Mouse (Mus musculus): ENCODE measurements around the gene Nans. TPM values are rescaled to one million over a fixed set of nuclear protein-coding genes. Genes with fewer than 3 reads are reported as not detected.

Nans gene
- polyA plus RNA-seq, 1 experiment from 2014 or later = 80.6 TPM

- WGBS = 46% methylated on average over 4 of the region's 4 CpGs
- H3K27ac ChIP-seq (replicated peaks) = no peak overlapping the region
- H3K27me3 ChIP-seq (ENCODE audit: low read depth, poor library complexity, severe bottlenecking) = peaks cover 13% of the 10 kb centered on the region; the same call in 1 of the 2 replicates
- H3K4me1 ChIP-seq = peaks cover 7% of the 10 kb centered on the region
- H3K4me3 ChIP-seq = no peak overlapping the region
- H3K9me3 ChIP-seq (replicated peaks) = no peaks in the 10 kb centered on the region
- peak; percentile 65 for DNase-seq (ENCODE audit: low spot score)
- peaks cover 80% of the 10 kb centered on the region for H3K36me3 ChIP-seq
Measured at GRCm38 (mm10) chr4:46497286-46497892, 8.3 kb downstream of the Nans start.

DNA sequence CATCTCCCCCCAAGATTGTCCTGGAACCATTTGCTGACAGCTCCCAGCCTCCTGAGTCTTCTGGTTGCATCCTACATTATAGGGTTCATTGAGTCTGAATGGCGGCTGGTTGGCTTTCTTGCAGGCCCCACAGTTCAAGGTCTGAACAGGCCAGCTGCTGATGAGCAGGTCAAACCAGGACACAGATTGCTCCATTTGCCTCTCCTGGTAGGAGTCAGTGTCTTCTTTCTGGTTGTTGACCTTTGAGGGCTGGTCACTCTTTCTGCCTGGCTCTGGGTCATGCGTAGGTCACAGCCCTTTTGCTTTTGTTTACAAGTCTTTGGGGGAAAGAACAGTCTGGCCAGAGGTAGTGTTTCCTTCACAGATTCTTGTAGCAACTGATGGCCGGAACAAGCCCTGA, 9.5 kb downstream of the Nans start:
- peaks cover 80% of the 10 kb centered on the region for H3K36me3 ChIP-seq

GRCm38 (mm10) chr4:46498976-46499375, 9.9 kb downstream of the Nans start:
- Histone ChIP-seq H3K36me3 (peaks cover 79% of the 10 kb centered on the region), H3K9me3 (replicated peaks) (no peaks in the 10 kb centered on the region), H3K4me3 (no peak overlapping the region), H3K27me3 (ENCODE audit: low read depth, poor library complexity, severe bottlenecking) (peaks cover 19% of the 10 kb centered on the region), H3K4me1 (peaks cover 12% of the 10 kb centered on the region), H3K27ac (replicated peaks) (no peak overlapping the region)
- WGBS = 14% methylated on average over 4 of the region's 4 CpGs
- DNase-seq (ENCODE audit: low spot score) = peak; percentile 41

More for the DNA sequence above, 9.5 kb downstream of the Nans start:
- 58% methylated on average over 3 of the region's 3 CpGs for whole genome bisulfite sequencing
- no peak overlapping the region for H3K4me3 ChIP-seq
- peak; percentile 24 for DNase-seq (ENCODE audit: low spot score)
- H3K4me1 ChIP-seq = peaks cover 12% of the 10 kb centered on the region
- H3K9me3 ChIP-seq (replicated peaks) = no peaks in the 10 kb centered on the region
- no peak overlapping the region for H3K27ac ChIP-seq (replicated peaks)
- H3K27me3 ChIP-seq (ENCODE audit: low read depth, poor library complexity, severe bottlenecking) = peaks cover 14% of the 10 kb centered on the region; the same call in 1 of the 2 replicates

DNA sequence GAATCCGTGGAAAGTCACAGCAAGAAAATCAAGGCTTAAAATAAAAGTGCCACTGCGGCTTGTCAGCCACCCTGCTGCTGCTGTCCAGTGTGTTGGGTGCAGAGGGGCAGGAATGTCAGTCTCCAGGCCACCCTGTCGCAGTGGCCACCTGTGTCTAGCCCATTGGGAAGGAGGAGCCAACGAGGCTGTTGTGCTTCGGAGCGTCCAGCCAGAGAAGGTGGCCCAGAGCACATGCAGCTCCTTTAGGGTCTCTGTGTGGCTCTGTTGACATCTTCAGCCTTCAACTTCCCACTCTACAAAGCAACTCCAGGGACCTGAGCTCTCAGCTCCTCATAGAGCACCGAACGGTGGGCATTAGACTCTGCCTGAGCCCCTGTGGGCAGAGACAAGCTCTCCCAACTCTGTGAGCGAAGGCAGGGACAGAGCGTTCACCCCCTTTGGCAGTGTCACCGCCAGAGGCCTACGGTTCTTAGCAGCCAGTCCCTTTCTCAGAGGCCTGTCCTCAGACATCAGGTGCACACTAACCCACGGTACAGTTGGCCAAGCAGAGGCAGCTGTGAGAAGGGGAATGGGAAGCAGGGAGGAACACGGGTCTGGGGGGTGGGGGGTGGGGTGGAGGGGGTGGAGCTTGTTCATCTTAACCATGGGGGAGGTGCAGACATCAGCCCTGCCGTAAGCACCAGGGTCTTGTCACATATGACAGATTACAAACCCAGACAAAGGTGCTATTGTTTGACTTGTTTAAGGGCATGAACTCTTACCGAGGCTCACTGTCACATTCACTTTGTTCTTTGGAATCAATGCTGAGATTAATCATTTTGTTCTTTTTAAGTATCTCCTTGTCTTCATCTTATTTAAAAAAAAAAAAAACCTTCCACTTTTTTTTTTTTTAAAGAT, 13.8 kb downstream of the Nans start:
- Histone ChIP-seq H3K4me1 (peaks cover 25% of the 10 kb centered on the region), H3K36me3 (peaks cover 57% of the 10 kb centered on the region), H3K9me3 (replicated peaks) (no peaks in the 10 kb centered on the region), H3K4me3 (no peak overlapping the region), H3K27ac (replicated peaks) (no peak overlapping the region), H3K27me3 (ENCODE audit: low read depth, poor library complexity, severe bottlenecking) (peaks cover 51% of the 10 kb centered on the region)
- 80% methylated on average over 16 of the region's 16 CpGs for WGBS
- no peak for DNase-seq (ENCODE audit: low spot score)

DNA sequence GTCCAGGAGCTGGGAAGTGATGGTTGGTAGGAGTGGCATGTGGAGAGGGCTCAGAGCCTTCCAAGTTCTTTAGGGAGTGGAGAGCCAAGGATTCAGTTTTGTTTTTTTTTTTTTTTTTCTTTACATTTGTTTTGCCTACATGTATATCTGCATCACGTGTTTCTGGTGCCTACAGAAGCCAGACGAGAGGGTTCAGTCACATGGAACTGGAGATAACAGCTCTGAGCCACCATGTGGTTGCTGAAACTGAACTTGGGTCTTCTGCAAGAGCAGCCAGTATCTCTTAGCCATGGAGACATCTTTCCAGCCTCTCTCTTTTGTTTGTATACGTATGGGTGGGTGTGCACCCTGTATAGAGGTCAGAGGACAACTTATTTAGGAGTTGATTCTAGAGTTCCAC, 14.8 kb downstream of the Nans start:
- no peak overlapping the region for H3K27ac ChIP-seq (replicated peaks)
- H3K9me3 ChIP-seq (replicated peaks) = no peaks in the 10 kb centered on the region
- whole genome bisulfite sequencing = 94% methylated on average over 3 of the region's 3 CpGs
- peaks cover 21% of the 10 kb centered on the region for H3K4me1 ChIP-seq
- peaks cover 57% of the 10 kb centered on the region for H3K36me3 ChIP-seq
- H3K4me3 ChIP-seq = no peak overlapping the region
- DNase-seq (ENCODE audit: low spot score) = no peak
- H3K27me3 ChIP-seq (ENCODE audit: low read depth, poor library complexity, severe bottlenecking) = peaks cover 51% of the 10 kb centered on the region

DNA sequence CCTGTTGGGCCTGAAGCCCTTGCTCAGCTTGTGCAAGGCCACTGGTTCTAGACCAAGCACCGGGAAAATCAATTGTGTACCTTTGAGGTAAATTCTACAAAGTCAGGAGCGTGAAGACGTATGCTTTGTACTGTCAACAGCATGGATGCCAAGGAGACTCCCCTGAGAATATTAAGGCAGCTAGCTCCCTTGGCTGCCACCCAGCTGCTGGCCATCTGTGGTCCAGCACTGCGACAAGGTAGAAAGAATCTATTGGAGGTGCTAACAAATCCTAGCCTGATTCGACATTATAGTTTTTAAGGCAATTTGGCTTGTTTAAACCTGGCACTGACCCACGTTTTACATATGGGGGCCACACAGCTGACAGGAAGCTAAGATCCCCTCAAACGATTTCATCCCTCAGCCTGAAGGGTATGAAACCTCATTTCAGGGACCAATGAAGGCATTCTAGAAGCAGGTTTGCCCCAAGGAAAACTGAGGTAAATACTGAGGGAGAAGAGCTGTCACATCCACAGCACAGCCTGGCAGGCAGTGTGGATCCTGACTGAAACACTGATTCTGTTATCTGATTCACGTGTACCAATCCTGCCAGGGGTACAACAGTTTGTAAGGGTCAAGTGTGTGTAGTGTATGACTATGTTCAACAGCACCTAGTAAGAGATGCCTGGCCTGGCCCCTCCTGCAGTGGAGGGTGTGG, 16.5 kb downstream of the Nans start:
- DNase-seq (ENCODE audit: low spot score) = no peak
- Histone ChIP-seq H3K27me3 (ENCODE audit: low read depth, poor library complexity, severe bottlenecking) (peaks cover 50% of the 10 kb centered on the region), H3K4me3 (no peak overlapping the region), H3K4me1 (peaks cover 21% of the 10 kb centered on the region), H3K9me3 (replicated peaks) (no peaks in the 10 kb centered on the region), H3K36me3 (peaks cover 42% of the 10 kb centered on the region), H3K27ac (replicated peaks) (no peak overlapping the region)
- WGBS = 77% methylated on average over 8 of the region's 8 CpGs

DNA sequence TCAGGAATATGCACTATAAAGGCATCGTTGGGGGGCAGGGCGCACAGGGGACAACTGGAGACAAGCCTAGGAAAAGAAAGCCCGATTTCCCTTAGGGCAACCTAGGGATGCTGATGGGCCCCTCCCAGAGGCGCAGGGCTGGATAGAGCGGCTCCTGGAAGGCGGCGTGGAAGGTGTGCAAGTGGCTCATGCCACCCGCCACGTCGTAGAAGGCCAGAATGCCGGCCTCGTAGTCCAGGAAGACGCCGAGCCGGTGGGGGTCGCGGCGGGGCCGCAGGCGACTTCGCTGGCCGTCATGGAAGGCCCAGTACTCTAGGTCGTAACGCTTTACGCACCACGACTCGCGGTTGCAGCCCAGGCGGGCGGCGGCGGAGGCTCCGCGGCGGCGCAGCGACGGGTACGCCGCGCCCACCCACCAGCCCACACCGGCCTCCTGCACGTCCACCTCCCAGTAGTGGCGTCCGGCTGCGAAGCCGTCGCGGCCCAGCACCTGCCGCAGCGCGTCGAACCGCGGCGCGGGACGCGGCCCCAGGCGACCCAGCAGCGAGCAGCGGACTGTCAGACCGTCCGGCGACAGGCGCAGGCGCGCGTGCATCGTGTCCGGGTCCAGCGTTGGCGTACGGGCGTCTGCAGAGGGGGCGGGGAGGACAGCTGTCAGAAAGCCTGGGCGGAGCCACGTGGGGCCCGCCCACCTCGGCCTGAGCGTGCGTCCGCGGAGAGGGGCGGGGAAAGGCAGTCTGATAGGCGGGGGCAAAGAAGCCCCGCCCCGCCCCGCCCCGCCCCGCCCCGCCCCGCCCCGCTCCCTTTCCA, 18.0 kb downstream of the Nans start:
- H3K4me3 ChIP-seq = peak overlapping the region; percentile 70
- H3K9me3 ChIP-seq (replicated peaks) = no peaks in the 10 kb centered on the region
- WGBS = under 1% methylated on average over 94 of the region's 94 CpGs
- peak; percentile 97 for DNase-seq (ENCODE audit: low spot score)
- H3K4me1 ChIP-seq = peaks cover 21% of the 10 kb centered on the region
- peak overlapping the region; percentile 64; the same call in 1 of the 2 replicates for H3K27ac ChIP-seq (replicated peaks)
- peaks cover 38% of the 10 kb centered on the region for H3K27me3 ChIP-seq (ENCODE audit: low read depth, poor library complexity, severe bottlenecking)
- peaks cover 27% of the 10 kb centered on the region for H3K36me3 ChIP-seq

- peak; percentile 70 for DNase-seq (ENCODE audit: low spot score)
- Histone ChIP-seq H3K36me3 (peaks cover 18% of the 10 kb centered on the region), H3K27ac (replicated peaks) (no peak overlapping the region), H3K27me3 (ENCODE audit: low read depth, poor library complexity, severe bottlenecking) (peaks cover 38% of the 10 kb centered on the region), H3K4me1 (peaks cover 18% of the 10 kb centered on the region), H3K4me3 (peak overlapping the region; percentile 70), H3K9me3 (replicated peaks) (no peaks in the 10 kb centered on the region)
- WGBS = 9% methylated on average over 16 of the region's 16 CpGs
Measured at GRCm38 (mm10) chr4:46507736-46508460, 18.9 kb downstream of the Nans start.

DNA sequence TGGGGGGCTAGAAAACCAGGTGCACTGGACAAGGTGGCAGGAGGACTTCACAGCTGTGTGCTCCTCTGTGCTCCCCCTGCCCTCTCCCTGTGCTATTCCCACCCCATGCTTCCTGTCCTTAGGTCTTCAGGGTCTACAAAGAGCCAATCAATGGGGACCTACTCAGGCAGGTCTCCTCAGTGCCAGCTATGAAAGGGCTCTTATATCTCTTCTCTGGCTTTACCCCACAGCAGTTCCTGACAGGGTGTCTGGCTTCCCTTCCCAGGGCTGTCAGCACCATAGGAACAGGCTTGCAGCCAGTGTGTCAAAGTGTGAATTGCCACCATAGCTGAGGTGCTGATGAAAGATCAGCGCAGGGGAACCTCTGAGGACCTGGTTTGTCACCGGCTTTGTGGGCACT, 31.4 kb downstream of the Nans start:
- Histone ChIP-seq H3K27ac (replicated peaks) (no peak overlapping the region), H3K27me3 (ENCODE audit: low read depth, poor library complexity, severe bottlenecking) (0 out of 2 replicates have a peak, but pooled peaks cover 8% of the 10 kb centered on the region), H3K36me3 (no peaks in the 10 kb centered on the region), H3K4me1 (no peaks in the 10 kb centered on the region), H3K9me3 (replicated peaks) (no peaks in the 10 kb centered on the region), H3K4me3 (no peak overlapping the region)
- 89% methylated on average over 2 of the region's 2 CpGs for WGBS
- no peak for DNase-seq (ENCODE audit: low spot score)

DNA sequence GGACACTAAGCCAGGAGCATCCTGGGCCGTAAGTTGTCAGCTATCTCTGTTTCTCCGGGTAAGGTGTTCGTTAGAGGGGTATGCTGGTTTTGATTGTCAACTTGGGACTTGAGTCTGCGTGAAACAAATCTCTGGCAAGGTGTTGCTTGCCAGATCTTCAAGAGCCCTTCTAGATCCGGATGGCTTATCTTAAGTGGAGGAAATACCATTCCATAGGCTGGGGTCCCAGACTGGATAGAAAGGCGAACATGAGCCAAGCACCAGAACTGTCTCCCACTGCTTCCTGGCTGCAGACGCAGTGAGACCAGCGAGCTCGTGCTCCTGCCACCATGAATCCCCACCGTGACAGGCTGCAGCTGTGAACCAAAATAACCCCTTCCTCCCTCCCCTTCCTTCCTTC, 32.4 kb downstream of the Nans start:
- WGBS = 89% methylated on average over 10 of the region's 10 CpGs
- DNase-seq (ENCODE audit: low spot score) = no peak
- Histone ChIP-seq H3K4me1 (no peaks in the 10 kb centered on the region), H3K36me3 (no peaks in the 10 kb centered on the region), H3K4me3 (no peak overlapping the region), H3K27me3 (ENCODE audit: low read depth, poor library complexity, severe bottlenecking) (0 out of 2 replicates have a peak, but pooled peaks cover 11% of the 10 kb centered on the region), H3K9me3 (replicated peaks) (no peaks in the 10 kb centered on the region), H3K27ac (replicated peaks) (no peak overlapping the region)

- no peak for DNase-seq (ENCODE audit: low spot score)
- H3K27me3 ChIP-seq (ENCODE audit: low read depth, poor library complexity, severe bottlenecking) = peaks cover 17% of the 10 kb centered on the region
- no peak overlapping the region for H3K27ac ChIP-seq (replicated peaks)
- H3K36me3 ChIP-seq = no peaks in the 10 kb centered on the region
- WGBS = 89% methylated on average over 4 of the region's 4 CpGs
- H3K9me3 ChIP-seq (replicated peaks) = no peaks in the 10 kb centered on the region
- H3K4me3 ChIP-seq = no peak overlapping the region
- peaks cover 8% of the 10 kb centered on the region for H3K4me1 ChIP-seq
Measured at GRCm38 (mm10) chr4:46523324-46523723, 34.3 kb downstream of the Nans start.

All from midbrain, embryonic 10.5 days (tissue).